Mouse (Mus musculus) liver, embryonic 14.5 days (tissue): ENCODE results near the gene Psma6. TPM values are rescaled to one million over a fixed set of nuclear protein-coding genes. Genes with fewer than 3 reads are reported as not detected.

Experiments used
- ATAC-seq: fragments of 200-750 bp; cut with Nextera tagmentation; 2 replicates; pipeline ENCODE4 v1.8.0; 2017; ENCODE audit warnings: moderate number of reproducible peaks, mild to moderate bottlenecking, moderate library complexity; ENCODE audit not compliant: insufficient read depth
- DNase-seq, 3 experiments: peaks; one replicate each; pipeline ENCODE4 v3.0.0-alpha.2; 2012 to 2013; ENCODE audit warnings: low read depth in 3 of 3, low spot score in 3 of 3
- H3K27ac ChIP-seq: fragments of 300-500 bp; sonication (generic); 2 replicates; pipeline ENCODE4 v1.5.1; 2014; ENCODE audit warnings: moderate library complexity, mild to moderate bottlenecking, control low read depth, inconsistent platforms
- H3K27me3 ChIP-seq: fragments of 300-500 bp; sonication (generic); 2 replicates; pipeline ENCODE4 v1.6.1; 2014; ENCODE audit warnings: mild to moderate bottlenecking, low read length, moderate library complexity; ENCODE audit not compliant: control insufficient read depth, insufficient read depth
- H3K36me3 ChIP-seq: fragments of 300-500 bp; sonication (generic); replicated peaks from 2 replicates; pipeline ENCODE4 v1.6.1; 2014; ENCODE audit warnings: low read depth; ENCODE audit not compliant: control insufficient read depth, insufficient read depth
- H3K4me1 ChIP-seq, 2 experiments: fragments of 200-500 bp in 1 of 2; fragments of 300-500 bp in 1 of 2; sonication (generic) in 1 of 2; replicated peaks; 2 replicates each; pipeline ENCODE4 v1.6.1; 2012 to 2014; ENCODE audit warnings: antibody characterized with exemption in 1 of 2, inconsistent platforms in 1 of 2, low read length in 1 of 2; ENCODE audit not compliant: control insufficient read depth in 2 of 2, insufficient read depth in 2 of 2
- H3K4me2 ChIP-seq: fragments of 300-500 bp; sonication (generic); 2 replicates; pipeline ENCODE4 v1.6.1; 2014; ENCODE audit warnings: low read depth, mild to moderate bottlenecking, control low read depth, moderate library complexity
- H3K4me3 ChIP-seq, 2 experiments: fragments of 200-500 bp in 1 of 2; fragments of 300-500 bp in 1 of 2; sonication (generic) in 1 of 2; 2 replicates each; pipeline ENCODE4 v1.5.1; 2012 to 2014; ENCODE audit warnings: low read depth in 2 of 2, low read length in 2 of 2, mild to moderate bottlenecking in 2 of 2, control low read depth in 1 of 2, inconsistent platforms in 1 of 2, moderate library complexity in 1 of 2; ENCODE audit not compliant: insufficient read depth in 1 of 2
- H3K9ac ChIP-seq: fragments of 300-500 bp; sonication (generic); replicated peaks from 2 replicates; pipeline ENCODE4 v1.6.1; 2014; ENCODE audit warnings: mild to moderate bottlenecking, control low read depth, moderate library complexity
- H3K9me3 ChIP-seq: fragments of 300-500 bp; sonication (generic); 2 replicates; pipeline ENCODE4 v1.6.1; 2016; ENCODE audit warnings: low read length, mixed read lengths; ENCODE audit not compliant: control insufficient read depth
- CTCF ChIP-seq: IDR thresholded peaks from 2 replicates; pipeline ENCODE4 v1.5.1; 2016; ENCODE audit warnings: antibody characterized with exemption, low read depth, control low read depth
- EP300 ChIP-seq: IDR thresholded peaks from 2 replicates; pipeline ENCODE4 v1.6.1; 2016; ENCODE audit warnings: antibody characterized with exemption, low read depth
- WGBS: fragments of 180-500 bp; shearing (Covaris S2); extraction: QIAGEN DNeasy Blood & Tissue Kit; methylation state at CpG from one replicate; pipeline ENCODE4 v1.1.7; 2014; ENCODE audit not compliant: insufficient replicate concordance; 5-methylcytosine and 5-hydroxymethylcytosine counted together
- polyA plus RNA-seq, 2 experiments: library from polyadenylated mRNA; depleted of rRNA in 1 of 2; stranded (reverse) in 1 of 2; unstranded in 1 of 2; fragments of >200 nt; fragmentation: Nextera tagmentation in 1 of 2; extraction: Ambion mirVana in 1 of 2; gene quantifications; 2 replicates each; pipeline versions ENCODE4 v1.2.1 to v1.2.3; 2012 to 2014

The Psma6 gene
- polyA plus RNA-seq, 2 experiments: 85.9 to 220 TPM

DNA sequence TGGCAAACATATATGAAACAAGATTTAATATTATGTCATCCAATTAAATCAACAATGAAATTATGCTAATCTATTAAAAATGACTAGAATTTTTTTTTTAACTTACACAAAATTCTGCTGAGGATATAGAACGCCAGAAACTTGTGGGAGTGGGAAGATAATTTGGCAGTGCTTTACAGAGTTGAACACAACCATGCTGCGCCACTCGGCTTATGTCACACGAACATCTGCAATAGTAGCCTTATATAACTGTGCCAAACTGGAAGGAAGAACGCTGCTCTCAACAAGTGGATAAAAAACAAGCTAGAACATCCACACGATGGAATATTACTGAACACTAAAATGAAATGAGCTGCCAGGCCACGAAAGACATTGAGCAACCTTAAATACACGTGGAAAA lies 45.2 kb downstream of the Psma6 start:
- no peak overlapping the region for H3K4me3 ChIP-seq
- H3K27me3 ChIP-seq: no peaks in the 10 kb centered on the region
- no peak overlapping the region for H3K4me2 ChIP-seq
- WGBS: 66% methylated on average over 8 of the region's 8 CpGs
- H3K36me3 ChIP-seq: no peaks in the 10 kb centered on the region
- TF ChIP-seq CTCF (no peak), EP300 (no peak)
- H3K9ac ChIP-seq: no peak overlapping the region
- ATAC-seq (no peak), DNase-seq (no peak)
- H3K9me3 ChIP-seq: no peaks in the 10 kb centered on the region
- no peak overlapping the region for H3K27ac ChIP-seq
- no peaks in the 10 kb centered on the region for H3K4me1 ChIP-seq

DNA sequence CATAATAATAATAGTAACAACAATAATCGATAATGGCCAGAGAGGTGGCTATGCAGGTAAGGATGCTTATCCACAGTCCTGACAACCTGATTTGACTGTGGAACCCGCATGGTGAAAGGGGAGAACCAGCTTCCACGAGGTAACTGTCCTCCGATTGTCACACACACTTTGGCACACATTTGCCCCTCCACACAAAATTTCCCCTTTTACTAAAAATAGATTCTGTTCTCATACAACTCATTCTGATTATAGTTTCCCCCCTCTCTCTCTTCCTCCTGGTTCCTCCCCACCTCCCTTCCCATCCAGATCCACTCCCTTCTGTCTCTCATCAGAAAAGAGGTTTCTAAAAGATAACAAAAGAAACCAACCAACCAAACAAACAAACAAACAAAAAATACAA lies 45.9 kb downstream of the Psma6 start:
- Histone ChIP-seq H3K27ac (no peak overlapping the region), H3K4me1 (no peaks in the 10 kb centered on the region), H3K4me3 (no peak overlapping the region), H3K9me3 (no peaks in the 10 kb centered on the region), H3K36me3 (no peaks in the 10 kb centered on the region), H3K27me3 (no peaks in the 10 kb centered on the region), H3K9ac (no peak overlapping the region), H3K4me2 (no peak overlapping the region)
- no peak for ATAC-seq
- DNase-seq: no peak
- TF ChIP-seq EP300 (no peak), CTCF (no peak)
- 42% methylated on average over 4 of the region's 4 CpGs for WGBS

DNA sequence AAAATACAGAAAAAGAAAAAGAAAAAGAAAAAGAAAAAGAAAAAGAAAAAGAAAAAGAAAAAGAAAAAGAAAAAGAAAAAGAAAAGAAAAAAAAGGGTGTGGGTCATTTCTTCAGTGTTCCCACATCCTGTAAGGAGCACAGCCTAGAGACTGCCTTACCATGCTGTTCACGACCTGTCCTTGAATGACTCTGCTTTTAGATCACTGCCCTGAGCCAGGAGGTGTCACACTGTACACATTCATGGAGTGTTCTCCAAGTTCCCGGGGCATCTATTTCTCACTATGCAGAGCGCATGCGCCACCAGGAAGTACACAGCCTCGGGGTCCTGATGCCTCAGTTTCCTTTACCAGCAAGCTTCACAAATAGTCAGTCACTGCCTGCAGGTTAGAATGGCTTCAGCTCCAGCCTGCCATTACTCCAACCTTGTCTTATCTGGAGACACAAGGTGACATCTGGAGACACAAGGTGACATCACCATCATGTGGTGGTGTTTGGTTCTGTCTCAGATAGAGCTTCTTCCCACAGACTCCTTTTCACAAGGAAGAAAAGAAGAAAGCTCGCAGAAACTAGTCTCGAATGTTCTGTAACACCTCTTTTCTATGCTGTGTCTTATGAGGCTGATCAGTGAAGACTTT lies 48.4 kb downstream of the Psma6 start:
- no peak overlapping the region for H3K4me2 ChIP-seq
- ATAC-seq (no peak), DNase-seq (no peak)
- WGBS: 61% methylated on average over 7 of the region's 7 CpGs
- no peak overlapping the region for H3K9ac ChIP-seq
- H3K4me1 ChIP-seq: peaks cover 0 to 7% of the 10 kb centered on the region in 2 experiments; a peak in 2 of 4 replicates
- H3K27me3 ChIP-seq: no peaks in the 10 kb centered on the region
- no peaks in the 10 kb centered on the region for H3K9me3 ChIP-seq
- no peak overlapping the region for H3K4me3 ChIP-seq
- H3K27ac ChIP-seq: no peak overlapping the region
- TF ChIP-seq EP300: no peak
- TF ChIP-seq CTCF: no peak
- no peaks in the 10 kb centered on the region for H3K36me3 ChIP-seq

DNA sequence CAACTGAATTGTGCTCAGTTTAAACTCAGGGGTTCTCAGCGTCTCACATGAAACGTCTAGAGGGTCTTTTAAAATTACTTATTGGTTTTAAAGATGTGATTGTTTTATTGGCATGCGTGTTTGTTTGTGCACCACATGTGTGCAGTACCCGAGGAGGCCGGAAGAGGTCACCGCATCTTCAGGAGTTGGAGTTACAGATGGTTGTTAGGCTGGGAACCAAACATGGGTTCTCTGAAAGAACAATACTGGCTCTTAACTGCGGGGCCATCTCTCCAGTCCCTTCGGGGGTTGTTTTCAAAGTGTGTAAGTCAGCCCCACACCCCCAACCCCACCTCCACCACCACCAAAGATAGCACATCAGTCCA lies 48.9 kb downstream of the Psma6 start:
- Histone ChIP-seq H3K9ac (no peak overlapping the region), H3K4me1 (peaks cover 0 to 11% of the 10 kb centered on the region in 2 experiments; a peak in 2 of 4 replicates), H3K27ac (no peak overlapping the region), H3K36me3 (no peaks in the 10 kb centered on the region), H3K4me3 (no peak overlapping the region), H3K9me3 (no peaks in the 10 kb centered on the region), H3K4me2 (no peak overlapping the region), H3K27me3 (no peaks in the 10 kb centered on the region)
- no peak for ATAC-seq
- TF ChIP-seq CTCF (no peak), EP300 (no peak)
- 76% methylated on average over 8 of the region's 8 CpGs for WGBS
- no peak for DNase-seq

DNA sequence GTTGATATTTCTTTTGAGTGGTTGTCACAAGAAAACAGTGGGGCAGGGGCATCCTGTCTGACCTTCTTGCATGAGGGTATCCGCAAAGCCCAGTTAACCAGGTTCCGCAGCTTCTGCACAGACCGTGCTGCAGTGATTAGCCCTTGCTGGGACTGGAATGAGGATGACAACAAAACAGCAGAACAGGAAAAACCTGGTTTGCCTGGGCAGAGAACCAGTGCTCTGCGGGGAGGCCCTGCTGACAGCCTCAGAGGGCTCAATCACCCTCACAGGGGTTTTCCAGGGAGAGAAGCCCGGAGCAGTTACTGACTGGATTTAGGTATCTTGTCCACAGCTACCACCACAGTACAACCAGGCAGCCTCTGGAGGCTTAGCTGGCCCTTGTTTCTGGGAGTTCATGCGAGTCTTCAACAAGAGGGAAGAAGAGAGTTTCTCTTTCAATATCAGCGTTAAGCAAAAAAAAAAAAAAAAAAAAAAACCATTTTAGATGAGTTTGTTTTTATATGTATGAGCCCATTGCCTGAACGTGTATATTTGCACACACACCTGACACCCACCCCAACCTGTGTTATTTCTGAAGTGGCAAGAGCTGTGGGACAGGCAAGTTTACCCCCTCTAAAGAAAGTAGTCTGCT lies 49.9 kb downstream of the Psma6 start:
- TF ChIP-seq CTCF (no peak), EP300 (no peak)
- H3K9ac ChIP-seq: no peak overlapping the region
- H3K4me3 ChIP-seq: no peak overlapping the region
- no peaks in the 10 kb centered on the region for H3K27me3 ChIP-seq
- H3K36me3 ChIP-seq: no peaks in the 10 kb centered on the region
- H3K27ac ChIP-seq: no peak overlapping the region
- DNase-seq (no peak), ATAC-seq (no peak)
- no peak overlapping the region for H3K4me2 ChIP-seq
- peaks cover 0 to 14% of the 10 kb centered on the region in 2 experiments; a peak in 2 of 4 replicates for H3K4me1 ChIP-seq
- 57% methylated on average over 8 of the region's 8 CpGs for WGBS
- no peaks in the 10 kb centered on the region for H3K9me3 ChIP-seq
